Mouse (Mus musculus): ENCODE results near the gene Hdhd5. TPM values are rescaled to one million over a fixed set of nuclear protein-coding genes. Genes with fewer than 3 reads are reported as not detected.

The Hdhd5 gene
- polyA plus RNA-seq, 1 experiment from 2014 or later = 10.9 TPM

- Histone ChIP-seq H3K27me3 (ENCODE audit: control insufficient read depth, insufficient read depth, low read length) (no peaks in the 10 kb centered on the region), H3K4me1 (ENCODE audit: control insufficient read depth, insufficient read depth, low read length) (peaks cover 13% of the 10 kb centered on the region), H3K4me2 (ENCODE audit: low read length) (0 out of 2 replicates have a peak overlapping the region, but pooled peaks have one; percentile 17), H3K9me3 (ENCODE audit: control insufficient read depth, low read length) (no peaks in the 10 kb centered on the region), H3K4me3 (replicated peaks; ENCODE audit: low read depth, low read length) (no peak overlapping the region), H3K9ac (replicated peaks; ENCODE audit: low read length) (no peak overlapping the region; the same call in 1 of the 2 replicates), H3K27ac (replicated peaks; ENCODE audit: low read depth, low read length) (peak overlapping the region; percentile 74), H3K36me3 (ENCODE audit: control insufficient read depth, insufficient read depth, low read length) (no peaks in the 10 kb centered on the region)
- WGBS = 7% methylated on average over 8 of the region's 8 CpGs
- no peak for DNase-seq
- ATAC-seq (ENCODE audit: low FRiP score, low TSS enrichment) = peak; percentile 60
These were observed 58.5 kb downstream of the Hdhd5 start for GRCm38 (mm10) chr6:120472455-120473140.

GRCm38 (mm10) chr6:120471991-120472441 is 59.1 kb downstream of the Hdhd5 start:
- H3K4me2 ChIP-seq (ENCODE audit: low read length) = peak overlapping the region; percentile 9; the same call in 1 of the 2 replicates
- no peaks in the 10 kb centered on the region for H3K36me3 ChIP-seq (ENCODE audit: control insufficient read depth, insufficient read depth, low read length)
- DNase-seq = peak; percentile 64
- no peaks in the 10 kb centered on the region for H3K9me3 ChIP-seq (ENCODE audit: control insufficient read depth, low read length)
- no peak overlapping the region for H3K4me3 ChIP-seq (replicated peaks; ENCODE audit: low read depth, low read length)
- peaks cover 13% of the 10 kb centered on the region for H3K4me1 ChIP-seq (ENCODE audit: control insufficient read depth, insufficient read depth, low read length)
- WGBS = 3% methylated on average over 5 of the region's 5 CpGs
- no peaks in the 10 kb centered on the region for H3K27me3 ChIP-seq (ENCODE audit: control insufficient read depth, insufficient read depth, low read length)
- H3K27ac ChIP-seq (replicated peaks; ENCODE audit: low read depth, low read length) = peak overlapping the region; percentile 74
- no peak overlapping the region; the same call in 1 of the 2 replicates for H3K9ac ChIP-seq (replicated peaks; ENCODE audit: low read length)
- peak; percentile 70 for ATAC-seq (ENCODE audit: low FRiP score, low TSS enrichment)

GRCm38 (mm10) chr6:120470666-120471065 is 60.5 kb downstream of the Hdhd5 start:
- peaks cover 13% of the 10 kb centered on the region for H3K4me1 ChIP-seq (ENCODE audit: control insufficient read depth, insufficient read depth, low read length)
- no peak overlapping the region for H3K4me2 ChIP-seq (ENCODE audit: low read length)
- H3K4me3 ChIP-seq (replicated peaks; ENCODE audit: low read depth, low read length) = no peak overlapping the region
- WGBS = 91% methylated on average over 1 of the region's 1 CpGs
- no peak for DNase-seq
- no peak overlapping the region for H3K27ac ChIP-seq (replicated peaks; ENCODE audit: low read depth, low read length)
- no peaks in the 10 kb centered on the region for H3K36me3 ChIP-seq (ENCODE audit: control insufficient read depth, insufficient read depth, low read length)
- no peak for ATAC-seq (ENCODE audit: low FRiP score, low TSS enrichment)
- H3K9me3 ChIP-seq (ENCODE audit: control insufficient read depth, low read length) = no peaks in the 10 kb centered on the region
- H3K27me3 ChIP-seq (ENCODE audit: control insufficient read depth, insufficient read depth, low read length) = no peaks in the 10 kb centered on the region
- no peak overlapping the region for H3K9ac ChIP-seq (replicated peaks; ENCODE audit: low read length)

GRCm38 (mm10) chr6:120469770-120470169 is 61.3 kb downstream of the Hdhd5 start:
- no peak overlapping the region for H3K4me3 ChIP-seq (replicated peaks; ENCODE audit: low read depth, low read length)
- H3K9me3 ChIP-seq (ENCODE audit: control insufficient read depth, low read length) = no peaks in the 10 kb centered on the region
- H3K4me1 ChIP-seq (ENCODE audit: control insufficient read depth, insufficient read depth, low read length) = peaks cover 13% of the 10 kb centered on the region
- DNase-seq (no peak), ATAC-seq (ENCODE audit: low FRiP score, low TSS enrichment) (no peak)
- H3K27ac ChIP-seq (replicated peaks; ENCODE audit: low read depth, low read length) = no peak overlapping the region
- H3K36me3 ChIP-seq (ENCODE audit: control insufficient read depth, insufficient read depth, low read length) = no peaks in the 10 kb centered on the region
- H3K4me2 ChIP-seq (ENCODE audit: low read length) = no peak overlapping the region
- peaks cover under 1% of the 10 kb centered on the region; the same call in 1 of the 2 replicates for H3K27me3 ChIP-seq (ENCODE audit: control insufficient read depth, insufficient read depth, low read length)
- no peak overlapping the region for H3K9ac ChIP-seq (replicated peaks; ENCODE audit: low read length)

- peaks cover 3% of the 10 kb centered on the region; the same call in 1 of the 2 replicates for H3K27me3 ChIP-seq (ENCODE audit: control insufficient read depth, insufficient read depth, low read length)
- ATAC-seq (ENCODE audit: low FRiP score, low TSS enrichment) (no peak), DNase-seq (no peak)
- H3K36me3 ChIP-seq (ENCODE audit: control insufficient read depth, insufficient read depth, low read length) = no peaks in the 10 kb centered on the region
- WGBS = 73% methylated on average over 3 of the region's 3 CpGs
- no peaks in the 10 kb centered on the region for H3K9me3 ChIP-seq (ENCODE audit: control insufficient read depth, low read length)
- no peak overlapping the region for H3K27ac ChIP-seq (replicated peaks; ENCODE audit: low read depth, low read length)
- H3K4me3 ChIP-seq (replicated peaks; ENCODE audit: low read depth, low read length) = no peak overlapping the region
- H3K9ac ChIP-seq (replicated peaks; ENCODE audit: low read length) = no peak overlapping the region
- no peak overlapping the region for H3K4me2 ChIP-seq (ENCODE audit: low read length)
- H3K4me1 ChIP-seq (ENCODE audit: control insufficient read depth, insufficient read depth, low read length) = peaks cover 13% of the 10 kb centered on the region
These were observed 61.9 kb downstream of the Hdhd5 start for GRCm38 (mm10) chr6:120469268-120469667.

GRCm38 (mm10) chr6:120468259-120468658 is 62.9 kb downstream of the Hdhd5 start:
- DNase-seq = no peak
- H3K4me2 ChIP-seq (ENCODE audit: low read length) = no peak overlapping the region
- H3K27me3 ChIP-seq (ENCODE audit: control insufficient read depth, insufficient read depth, low read length) = peaks cover 10% of the 10 kb centered on the region
- no peak for ATAC-seq (ENCODE audit: low FRiP score, low TSS enrichment)
- H3K4me3 ChIP-seq (replicated peaks; ENCODE audit: low read depth, low read length) = no peak overlapping the region
- no peak overlapping the region for H3K27ac ChIP-seq (replicated peaks; ENCODE audit: low read depth, low read length)
- H3K4me1 ChIP-seq (ENCODE audit: control insufficient read depth, insufficient read depth, low read length) = peaks cover 19% of the 10 kb centered on the region
- WGBS = 94% methylated on average over 4 of the region's 4 CpGs
- H3K9ac ChIP-seq (replicated peaks; ENCODE audit: low read length) = no peak overlapping the region
- H3K9me3 ChIP-seq (ENCODE audit: control insufficient read depth, low read length) = no peaks in the 10 kb centered on the region
- H3K36me3 ChIP-seq (ENCODE audit: control insufficient read depth, insufficient read depth, low read length) = no peaks in the 10 kb centered on the region

GRCm38 (mm10) chr6:120466609-120467329 is 64.3 kb downstream of the Hdhd5 start:
- H3K4me3 ChIP-seq (replicated peaks; ENCODE audit: low read depth, low read length) = no peak overlapping the region
- WGBS = 79% methylated on average over 10 of the region's 10 CpGs
- ATAC-seq (ENCODE audit: low FRiP score, low TSS enrichment) (no peak), DNase-seq (no peak)
- H3K4me2 ChIP-seq (ENCODE audit: low read length) = no peak overlapping the region
- H3K9ac ChIP-seq (replicated peaks; ENCODE audit: low read length) = no peak overlapping the region
- no peaks in the 10 kb centered on the region for H3K9me3 ChIP-seq (ENCODE audit: control insufficient read depth, low read length)
- peaks cover 23% of the 10 kb centered on the region for H3K27me3 ChIP-seq (ENCODE audit: control insufficient read depth, insufficient read depth, low read length)
- H3K27ac ChIP-seq (replicated peaks; ENCODE audit: low read depth, low read length) = no peak overlapping the region
- no peaks in the 10 kb centered on the region for H3K36me3 ChIP-seq (ENCODE audit: control insufficient read depth, insufficient read depth, low read length)
- H3K4me1 ChIP-seq (ENCODE audit: control insufficient read depth, insufficient read depth, low read length) = peaks cover 8% of the 10 kb centered on the region

GRCm38 (mm10) chr6:120465393-120465792 is 65.7 kb downstream of the Hdhd5 start:
- ATAC-seq (ENCODE audit: low FRiP score, low TSS enrichment) = no peak
- no peak overlapping the region for H3K4me2 ChIP-seq (ENCODE audit: low read length)
- peaks cover 8% of the 10 kb centered on the region for H3K4me1 ChIP-seq (ENCODE audit: control insufficient read depth, insufficient read depth, low read length)
- no peak overlapping the region for H3K27ac ChIP-seq (replicated peaks; ENCODE audit: low read depth, low read length)
- peaks cover 29% of the 10 kb centered on the region for H3K27me3 ChIP-seq (ENCODE audit: control insufficient read depth, insufficient read depth, low read length)
- no peak overlapping the region for H3K9ac ChIP-seq (replicated peaks; ENCODE audit: low read length)
- H3K36me3 ChIP-seq (ENCODE audit: control insufficient read depth, insufficient read depth, low read length) = no peaks in the 10 kb centered on the region
- no peak overlapping the region for H3K4me3 ChIP-seq (replicated peaks; ENCODE audit: low read depth, low read length)
- DNase-seq = no peak
- no peaks in the 10 kb centered on the region for H3K9me3 ChIP-seq (ENCODE audit: control insufficient read depth, low read length)
- WGBS = 27% methylated on average over 4 of the region's 4 CpGs

All from midbrain, embryonic 14.5 days (tissue).